Mouse (Mus musculus) heart, adult 2 months (tissue): ENCODE measurements at regions not wholly inside any gene's neighbourhood (a gene's known extent, or its start where the extent isn't known, plus 50 kb on each side); places are given as distances from the start of the nearest gene placed in this dataset.

ENCODE experiments used
- DNase-seq, 2 experiments: peaks; one replicate each; pipeline ENCODE4 v3.0.0; 2021
- H3K27ac ChIP-seq: fragments of 200-600 bp; 2 replicates; pipeline ENCODE4 v1.8.1; 2022
- H3K27me3 ChIP-seq: fragments of 200-500 bp; 2 replicates; pipeline ENCODE4 v1.6.1; 2012; ENCODE audit warnings: mild to moderate bottlenecking, low read length, inconsistent platforms, mixed read lengths; ENCODE audit not compliant: control insufficient read depth, insufficient read depth
- H3K36me3 ChIP-seq: fragments of 200-500 bp; 2 replicates; pipeline ENCODE4 v1.6.1; 2012; ENCODE audit warnings: low read length, inconsistent platforms; ENCODE audit not compliant: control insufficient read depth, insufficient read depth
- H3K4me1 ChIP-seq: fragments of 200-500 bp; 2 replicates; pipeline ENCODE4 v1.6.1; 2011; ENCODE audit warnings: low read length; ENCODE audit not compliant: control insufficient read depth, insufficient read depth
- H3K4me3 ChIP-seq: fragments of 200-600 bp; 2 replicates; pipeline ENCODE4 v1.8.1; 2022
- H3K79me2 ChIP-seq: fragments of 200-500 bp; replicated peaks from 2 replicates; pipeline ENCODE4 v1.6.1; 2012; ENCODE audit warnings: mild to moderate bottlenecking, inconsistent platforms, low read length, moderate library complexity, mixed read lengths; ENCODE audit not compliant: control insufficient read depth, insufficient read depth
- H3K9ac ChIP-seq: fragments of 200-500 bp; 2 replicates; pipeline ENCODE4 v1.6.1; 2012; ENCODE audit warnings: low read depth, mild to moderate bottlenecking, control low read depth, inconsistent platforms, low read length, mixed read lengths
- CTCF ChIP-seq: fragments of 200-600 bp; IDR thresholded peaks from 2 replicates; pipeline ENCODE4 v1.8.1; 2022; ENCODE audit warnings: antibody characterized with exemption, mild to moderate bottlenecking, moderate library complexity
- EP300 ChIP-seq: fragments of 200-500 bp; IDR thresholded peaks from 2 replicates; pipeline ENCODE4 v1.6.1; 2011; ENCODE audit warnings: low read depth, low read length, control low read depth; ENCODE audit not compliant: insufficient read depth
- POLR2A ChIP-seq: fragments of 200-500 bp; IDR thresholded peaks from 2 replicates; pipeline ENCODE4 v1.6.1; 2011; ENCODE audit warnings: mild to moderate bottlenecking, low read depth, low read length, control low read depth; ENCODE audit not compliant: insufficient read depth
- WGBS: fragments of 180-500 bp; shearing (Covaris S2); methylation state at CpG from one replicate; pipeline ENCODE4 v1.1.7; 2018; 5-methylcytosine and 5-hydroxymethylcytosine counted together
- intact Hi-C: fragments of 180-260 bp; cut with DNase I; formaldehyde crosslinking; loops from one replicate; pipeline ENCODE4 v1.15.1; 2025

DNA sequence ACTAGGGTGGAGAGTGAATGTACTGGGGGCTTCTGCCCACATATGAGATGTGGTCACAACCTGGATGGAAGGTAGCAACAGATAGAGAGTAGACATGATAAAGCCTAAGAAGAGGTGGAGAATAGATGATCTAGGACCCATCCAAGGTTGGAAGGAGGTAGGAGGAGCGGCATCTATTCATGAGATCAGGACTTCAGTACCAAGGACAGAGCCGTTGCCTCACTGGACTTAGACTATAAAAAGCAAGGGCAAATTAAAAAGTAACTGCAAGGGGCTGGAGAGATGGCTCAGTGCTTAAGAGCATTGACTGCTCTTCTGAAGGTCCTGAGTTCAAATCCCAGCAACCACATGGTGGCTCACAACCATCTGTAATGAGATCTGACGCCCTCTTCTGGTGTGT is 316.7 kb upstream of the Chd6 start:
- Histone ChIP-seq H3K9ac (no peak overlapping the region), H3K27ac (no peak overlapping the region), H3K27me3 (no peaks in the 10 kb centered on the region; the same call in 1 of the 2 replicates), H3K4me1 (no peaks in the 10 kb centered on the region), H3K79me2 (no peaks in the 10 kb centered on the region), H3K4me3 (no peak overlapping the region), H3K36me3 (no peaks in the 10 kb centered on the region)
- WGBS: 34% methylated on average over 3 of the region's 3 CpGs
- intact Hi-C loops: no loop called here
- TF ChIP-seq EP300 (no peak), POLR2A (no peak), CTCF (no peak)
- DNase-seq: no peak

DNA sequence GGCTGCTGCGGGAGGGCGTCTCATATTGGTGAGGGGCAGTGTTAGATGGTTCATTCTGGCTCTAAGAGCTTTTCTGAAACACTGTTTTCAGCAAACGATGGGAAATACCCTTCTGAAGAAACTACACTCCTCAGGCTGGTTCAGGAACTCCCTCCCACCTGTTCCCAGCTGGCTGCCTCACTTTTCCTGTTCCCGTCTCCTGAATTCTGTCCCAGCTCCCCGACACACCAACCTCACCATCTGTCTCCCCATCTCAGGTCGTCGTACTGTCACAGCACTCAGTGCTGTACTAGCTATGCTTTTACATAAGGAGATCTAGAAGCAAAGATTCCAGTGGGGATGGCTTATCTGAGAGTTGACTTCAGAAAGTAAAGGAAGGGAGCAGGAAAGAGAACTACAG is 309.2 kb upstream of the Chd6 start:
- Histone ChIP-seq H3K4me3 (no peak overlapping the region), H3K36me3 (no peaks in the 10 kb centered on the region), H3K27ac (no peak overlapping the region), H3K79me2 (no peaks in the 10 kb centered on the region), H3K4me1 (no peaks in the 10 kb centered on the region), H3K9ac (no peak overlapping the region), H3K27me3 (no peaks in the 10 kb centered on the region)
- TF ChIP-seq CTCF: no peak
- TF ChIP-seq EP300: no peak
- TF ChIP-seq POLR2A: no peak
- no peak for DNase-seq
- intact Hi-C loops: no loop called here
- 71% methylated on average over 7 of the region's 7 CpGs for WGBS

DNA sequence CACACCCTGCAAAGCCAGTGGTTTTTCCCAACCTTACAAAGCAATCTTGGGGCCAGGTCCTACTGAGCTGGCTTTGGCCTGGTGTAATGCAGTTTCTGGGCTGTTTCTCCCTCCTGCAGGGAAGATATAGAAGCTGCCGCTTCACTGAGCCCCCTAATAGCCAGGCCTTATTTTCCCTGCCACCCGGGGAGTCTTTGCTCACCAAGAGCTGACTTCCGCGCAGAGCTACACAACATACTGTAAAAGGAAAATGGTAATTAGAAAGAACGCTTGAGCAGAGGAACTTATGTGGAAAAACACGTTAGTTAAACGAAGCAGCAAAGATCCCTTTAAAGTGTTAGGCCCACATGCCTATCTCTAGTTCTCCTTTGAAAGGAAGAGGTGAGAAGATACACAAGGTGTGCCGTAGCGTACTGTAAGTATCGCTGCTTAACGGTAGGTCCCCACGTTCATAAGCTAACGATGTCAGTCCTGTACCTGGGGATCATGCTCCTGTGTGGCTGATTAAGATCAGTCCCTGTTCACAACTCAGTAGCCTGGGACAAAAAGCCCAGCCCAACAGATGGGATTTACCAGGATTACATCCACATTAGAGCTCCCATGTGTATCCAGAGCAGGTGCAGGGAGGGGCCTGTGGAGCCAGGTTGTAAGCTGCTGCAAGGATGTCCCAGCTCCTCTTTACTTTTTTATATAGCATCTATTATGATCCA is 307.5 kb upstream of the Chd6 start:
- Histone ChIP-seq H3K79me2 (no peaks in the 10 kb centered on the region), H3K36me3 (no peaks in the 10 kb centered on the region), H3K4me3 (no peak overlapping the region), H3K4me1 (no peaks in the 10 kb centered on the region), H3K9ac (no peak overlapping the region), H3K27me3 (no peaks in the 10 kb centered on the region), H3K27ac (no peak overlapping the region)
- TF ChIP-seq POLR2A (no peak), EP300 (no peak), CTCF (no peak)
- no peak for DNase-seq
- intact Hi-C loops: no loop called here
- 78% methylated on average over 13 of the region's 13 CpGs for WGBS

DNA sequence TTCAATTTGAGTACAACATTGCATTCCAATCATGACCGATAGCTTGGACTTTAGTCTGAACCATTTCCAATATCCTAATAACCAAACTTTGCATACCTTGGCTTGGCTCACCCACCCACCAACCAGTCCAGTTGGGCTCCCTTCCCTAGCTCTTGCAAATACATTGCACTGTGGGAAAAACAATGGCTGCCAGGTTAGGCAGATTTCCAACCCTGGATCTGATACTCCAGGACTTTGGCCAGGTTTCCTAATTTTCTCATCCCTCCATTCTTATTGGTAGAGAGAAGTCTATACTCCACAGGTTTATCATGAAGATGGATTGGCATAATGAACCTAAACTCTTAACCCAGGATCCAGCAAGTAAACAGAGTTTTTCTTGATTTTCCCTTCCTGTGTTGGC is 299.4 kb upstream of the Chd6 start:
- no peaks in the 10 kb centered on the region for H3K4me1 ChIP-seq
- no peak for TF ChIP-seq EP300
- no peaks in the 10 kb centered on the region for H3K79me2 ChIP-seq
- no peak for DNase-seq
- 90% methylated on average over 1 of the region's 1 CpGs for WGBS
- H3K36me3 ChIP-seq: no peaks in the 10 kb centered on the region
- H3K9ac ChIP-seq: no peak overlapping the region
- intact Hi-C loops: no loop called here
- H3K27me3 ChIP-seq: no peaks in the 10 kb centered on the region
- no peak overlapping the region for H3K4me3 ChIP-seq
- no peak overlapping the region for H3K27ac ChIP-seq

DNA sequence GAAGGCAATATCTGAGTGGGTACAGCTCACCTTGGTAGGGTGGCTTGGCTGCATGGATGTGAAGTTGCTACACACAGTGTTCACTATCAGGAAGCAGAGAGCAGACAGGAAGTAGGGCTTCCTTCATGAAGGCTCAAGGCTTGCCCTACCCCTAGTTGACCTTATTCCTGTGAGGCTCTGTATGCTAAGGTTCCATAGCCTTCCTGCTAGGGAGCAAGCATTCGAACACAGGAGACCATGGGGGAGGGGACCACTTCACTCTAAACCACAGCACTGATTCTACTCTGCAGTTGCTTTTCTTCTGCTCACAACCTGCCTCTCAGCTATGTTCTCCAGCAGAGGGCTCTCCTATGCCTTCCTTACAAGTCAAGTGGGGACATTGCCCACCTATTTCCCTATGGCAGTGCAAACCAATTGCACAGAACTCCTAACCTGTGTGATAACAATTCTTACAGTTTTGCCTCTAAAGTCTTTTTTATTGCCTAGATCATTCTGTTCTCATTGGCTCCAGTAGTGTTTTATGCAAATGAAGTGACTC is 297.0 kb upstream of the Chd6 start:
- DNase-seq: no peak
- Histone ChIP-seq H3K36me3 (no peaks in the 10 kb centered on the region), H3K4me3 (no peak overlapping the region), H3K4me1 (no peaks in the 10 kb centered on the region), H3K27me3 (no peaks in the 10 kb centered on the region), H3K27ac (no peak overlapping the region), H3K9ac (no peak overlapping the region), H3K79me2 (no peaks in the 10 kb centered on the region)
- WGBS: 16% methylated on average over 1 of the region's 1 CpGs
- TF ChIP-seq EP300 (no peak), POLR2A (no peak), CTCF (no peak)
- intact Hi-C loops: no loop called here

DNA sequence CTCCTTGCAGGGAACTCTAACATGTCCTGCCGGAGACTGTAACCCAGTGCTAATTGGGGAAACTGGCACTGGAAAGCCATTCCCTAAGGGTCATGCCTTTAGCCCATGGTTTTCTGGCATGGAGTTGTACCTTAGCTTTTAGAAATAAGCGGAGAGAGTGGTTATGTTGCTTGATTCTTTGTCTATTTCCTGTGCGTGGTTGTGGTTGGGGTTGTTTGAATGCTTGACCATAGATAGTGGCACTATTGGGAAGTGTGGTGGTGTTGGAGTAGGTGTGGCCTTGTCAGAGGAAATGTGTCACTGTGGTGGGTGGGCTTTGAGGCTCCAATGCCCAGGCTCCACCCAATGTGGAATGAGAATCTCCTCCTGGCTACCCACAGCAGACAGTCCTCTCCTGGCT is 289.2 kb upstream of the Chd6 start:
- no peaks in the 10 kb centered on the region for H3K79me2 ChIP-seq
- intact Hi-C loops: no loop called here
- no peaks in the 10 kb centered on the region for H3K36me3 ChIP-seq
- H3K27me3 ChIP-seq: no peaks in the 10 kb centered on the region
- WGBS: 80% methylated on average over 3 of the region's 3 CpGs
- no peak overlapping the region for H3K9ac ChIP-seq
- no peak overlapping the region for H3K27ac ChIP-seq
- TF ChIP-seq CTCF (no peak), EP300 (no peak), POLR2A (no peak)
- DNase-seq: no peak
- no peak overlapping the region for H3K4me3 ChIP-seq
- no peaks in the 10 kb centered on the region for H3K4me1 ChIP-seq
